Mouse (Mus musculus) retina, adult 2 months (tissue): ENCODE data around the gene Polr3e.

Experiments used
- DNase-seq: peaks from one replicate; pipeline ENCODE4 v3.0.0-alpha.2; 2012; ENCODE audit warnings: low read depth, low spot score

The Polr3e gene

DNA sequence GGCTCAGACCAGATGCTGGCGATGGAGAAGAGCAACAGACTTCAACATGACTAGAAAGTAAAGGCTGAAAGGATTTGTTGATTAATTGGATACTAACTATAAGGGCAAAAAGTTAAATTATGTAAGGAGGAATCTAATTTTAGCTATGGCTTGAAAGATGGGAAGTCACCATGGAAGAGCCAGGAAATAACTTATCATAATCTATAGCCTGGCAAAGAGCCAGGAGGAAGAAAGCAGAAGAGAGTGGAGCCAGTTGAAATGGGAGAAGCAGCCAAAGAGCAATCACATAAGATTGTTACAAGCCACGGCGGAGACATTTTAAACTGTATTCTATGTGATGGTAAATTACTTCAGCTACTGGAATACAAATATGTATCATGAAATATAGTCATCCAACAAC lies 56.5 kb downstream of the Polr3e start:
- DNase-seq: no peak

GRCm38 (mm10) chr7:120977063-120977462 lies 59.5 kb downstream of the Polr3e start:
- no peak for DNase-seq

DNA sequence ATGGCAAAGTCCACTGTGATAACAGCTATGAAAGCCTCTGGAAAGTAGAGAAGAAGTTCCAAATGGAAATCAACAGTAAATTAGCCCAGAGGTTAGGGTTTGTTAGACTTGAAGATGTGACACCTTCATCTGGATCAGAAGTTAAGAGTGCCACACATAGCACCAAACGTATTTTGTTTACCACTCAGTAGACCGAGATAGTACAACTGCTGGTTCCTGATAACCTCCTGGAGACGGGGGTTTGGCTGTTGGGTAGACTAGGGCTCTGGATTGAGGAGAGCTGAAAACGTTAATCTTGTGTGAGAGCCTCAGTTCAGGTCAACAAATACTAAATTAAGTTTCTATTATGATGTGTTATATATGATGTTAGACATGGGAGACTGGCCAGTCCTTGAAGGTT lies 62.5 kb downstream of the Polr3e start:
- no peak for DNase-seq

DNA sequence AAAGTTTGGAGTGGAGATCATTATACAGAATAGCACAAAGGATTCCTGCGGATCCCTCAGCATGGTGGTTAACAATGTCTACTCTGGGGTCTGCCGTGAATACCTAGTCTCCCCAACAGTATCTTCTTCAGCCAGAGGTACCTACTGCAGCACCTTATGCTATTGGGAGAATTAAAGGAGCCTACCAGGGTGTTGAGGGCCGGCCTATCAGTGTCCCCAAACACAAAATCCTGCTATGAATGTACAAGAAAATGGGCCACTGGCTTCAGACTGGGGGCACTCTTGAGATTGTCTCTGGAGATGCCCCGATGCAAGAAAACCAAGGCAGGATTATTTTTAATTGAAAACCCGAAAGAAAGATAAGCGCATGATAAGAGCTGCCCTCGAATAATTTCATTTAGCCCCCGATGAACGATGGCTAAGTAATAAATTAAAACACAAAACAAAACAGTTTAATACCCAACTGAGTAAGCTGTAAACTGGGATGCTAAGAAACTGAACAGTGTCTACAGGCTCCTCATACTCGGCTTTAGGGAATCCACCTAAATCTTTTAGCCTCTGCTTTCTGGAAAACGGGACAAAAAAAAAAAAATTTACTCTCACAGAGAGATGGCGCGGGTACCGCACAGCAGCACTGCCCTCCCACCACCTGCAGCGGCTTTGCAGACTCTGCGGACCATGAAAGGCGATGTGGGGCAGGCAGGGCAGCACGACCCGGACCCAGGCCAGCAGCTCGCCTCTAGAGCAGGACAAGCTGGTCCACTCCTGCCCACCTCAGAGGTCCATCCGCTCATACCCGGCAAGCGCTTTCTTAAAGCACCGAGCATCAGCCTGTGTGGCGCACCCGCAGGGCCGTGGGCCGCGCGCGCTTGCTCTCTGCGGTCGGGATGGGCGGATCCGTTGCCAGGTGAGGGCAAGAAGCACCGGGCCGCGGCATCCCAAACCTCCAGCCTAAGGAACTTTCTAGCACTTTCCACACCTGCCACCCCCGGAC lies 63.7 kb downstream of the Polr3e start:
- no peak for DNase-seq

- peak; percentile 100 for DNase-seq
Measured at GRCm38 (mm10) chr7:120982200-120982841, 64.8 kb downstream of the Polr3e start, which contains the start of the genes Cdr2 and Mfsd13b. TSS of gene Cdr2 (minus strand) at chr7:120982312. TSS of gene Mfsd13b (plus strand) at chr7:120982509.

DNA sequence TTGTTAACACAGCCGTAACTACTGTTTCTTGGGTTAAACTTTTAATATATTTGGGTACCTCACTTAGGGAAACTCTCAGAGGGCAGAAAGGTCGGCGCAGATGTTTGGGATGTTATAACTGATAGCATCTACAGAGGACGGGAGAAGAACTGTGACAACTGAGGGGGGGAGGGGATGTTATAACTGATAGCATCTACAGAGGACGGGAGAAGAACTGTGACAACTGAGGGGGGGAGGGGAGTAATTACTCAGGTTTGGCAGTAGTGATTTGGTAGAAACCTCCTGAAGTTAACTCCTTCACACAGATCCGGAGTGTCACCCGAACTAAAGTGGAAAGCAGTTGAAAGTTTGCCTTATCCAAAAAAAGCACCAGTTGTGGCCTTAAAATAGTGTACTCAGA lies 65.4 kb downstream of the Polr3e start:
- no peak for DNase-seq

GRCm38 (mm10) chr7:120991191-120991590 lies 73.6 kb downstream of the Polr3e start:
- DNase-seq: no peak
